Mouse (Mus musculus): ENCODE data around the gene Vmn2r37. TPM values are rescaled to one million over a fixed set of nuclear protein-coding genes. Genes with fewer than 3 reads are reported as not detected.
"Not testable (repeated sequence)": the region's sequence is repeated elsewhere in the genome, so short reads cannot be mapped to it uniquely, and the experiment has no call there.

Vmn2r37 gene
- not detected in 2 replicates for polyA plus RNA-seq (2015; fragmentation: Nextera tagmentation; extraction: Ambion mirVana)

DNA sequence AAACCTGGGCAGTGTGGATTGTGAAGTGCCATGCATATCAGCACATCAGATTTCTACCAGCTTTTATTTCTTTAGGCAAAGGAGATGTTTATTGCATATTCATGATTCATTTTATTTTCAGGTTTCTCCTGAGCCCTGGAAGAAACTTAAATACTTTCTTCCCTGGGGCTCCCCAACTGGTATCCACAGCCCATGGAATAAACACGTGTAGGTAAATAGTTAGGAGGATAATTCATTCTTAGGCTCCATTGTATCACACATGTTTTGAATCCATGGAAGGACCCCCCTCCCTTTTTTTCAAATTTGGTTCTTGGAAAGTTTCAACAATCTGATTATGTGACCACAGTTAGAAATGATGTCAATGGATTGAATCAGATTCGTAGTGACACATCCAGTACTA lies at the start of gene Vmn2r37:
Gene Vmn2r37, minus strand, starts transcription at position 101 of the 400 bp plus-strand sequence.
- H3K9ac ChIP-seq (ENCODE audit: low read length); H3K9me3 ChIP-seq (replicated peaks; ENCODE audit: control insufficient read depth, low read length); H3K27me3 ChIP-seq (ENCODE audit: control insufficient read depth, insufficient read depth, low read length); H3K4me3 ChIP-seq (ENCODE audit: low read length); H3K4me1 ChIP-seq (ENCODE audit: control insufficient read depth, insufficient read depth, low read length); H3K27ac ChIP-seq (ENCODE audit: low read length); H3K4me2 ChIP-seq (ENCODE audit: low read depth, low read length); H3K36me3 ChIP-seq (ENCODE audit: control insufficient read depth, insufficient read depth); ATAC-seq (replicated peaks; ENCODE audit: extremely low read depth, insufficient read depth, low FRiP score): not testable (repeated sequence)
- WGBS, result 41% methylated on average over 1 of the region's 2 CpGs

Other genes starting within 250 kb of the Vmn2r37 start
- not detected in 2 replicates for gene Vmn2r39, start 192.9 kb downstream of the Vmn2r37 start, polyA plus RNA-seq (2015; fragmentation: Nextera tagmentation; extraction: Ambion mirVana)
- not detected in 2 replicates for gene Vmn2r38, start 125.8 kb downstream of the Vmn2r37 start, polyA plus RNA-seq (2015; fragmentation: Nextera tagmentation; extraction: Ambion mirVana)

Measured in heart, embryonic 16.5 days (tissue).